Mouse (Mus musculus): ENCODE results near the gene Cd4.

Cd4 gene

GRCm38 (mm10) chr6:124814858-124815774 is 72.9 kb downstream of the Cd4 start:
- in situ Hi-C loops (cut with MboI, MseI), result no loop called here
